Mouse (Mus musculus): ENCODE results near the gene Soga1. TPM values are rescaled to one million over a fixed set of nuclear protein-coding genes. Genes with fewer than 3 reads are reported as not detected.

The Soga1 gene
- polyA plus RNA-seq, 1 experiment, result 5.3 TPM

- peaks cover 14% of the 10 kb centered on the region for H3K4me1 ChIP-seq (ENCODE audit: control insufficient read depth, insufficient read depth, insufficient read length)
- H3K27ac ChIP-seq (ENCODE audit: insufficient read depth, low read length), result no peak overlapping the region
- no peak for DNase-seq (ENCODE audit: low read depth in 1 of 2, low spot score in 2 of 2)
- no peaks in the 10 kb centered on the region for H3K36me3 ChIP-seq (ENCODE audit: control insufficient read depth, insufficient read depth, low read length)
- WGBS, result 71% methylated on average over 3 of the region's 3 CpGs
- H3K4me3 ChIP-seq (ENCODE audit: extremely low read depth, insufficient read depth, insufficient read length), result no peak overlapping the region
- no peak for TF ChIP-seq POLR2A (IDR thresholded peaks at IDR 0.05; ENCODE audit: low read depth, low read length)
- TF ChIP-seq CTCF (IDR thresholded peaks at IDR 0.05; ENCODE audit: extremely low read depth, insufficient read depth, insufficient read length, insufficient replicate concordance), result no peak
- H3K27me3 ChIP-seq (ENCODE audit: control insufficient read depth, insufficient read depth, low read length), result peaks cover 16% of the 10 kb centered on the region
Measured at GRCm38 (mm10) chr2:157075685-157076084, 3.4 kb downstream of the Soga1 start.

DNA sequence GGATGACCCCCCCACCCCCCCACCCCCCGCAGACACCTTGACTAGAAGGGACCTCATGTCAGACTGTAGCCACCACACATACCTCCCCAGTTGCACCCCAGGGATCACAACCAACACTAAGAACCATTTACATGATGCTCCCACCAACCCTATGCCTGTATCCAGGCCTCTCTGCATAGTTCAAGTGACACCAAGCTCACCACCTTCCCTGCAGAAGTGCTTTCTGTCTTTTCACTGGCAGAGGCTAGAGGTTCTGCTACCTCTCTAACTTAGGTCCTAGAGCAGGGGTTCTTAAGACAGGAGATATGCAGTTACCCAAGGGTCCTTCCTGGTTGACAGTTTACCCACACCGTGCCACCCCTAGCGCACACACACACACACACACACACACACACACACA, 3.8 kb downstream of the Soga1 start:
- 66% methylated on average over 3 of the region's 3 CpGs for WGBS
- H3K4me3 ChIP-seq (ENCODE audit: extremely low read depth, insufficient read depth, insufficient read length), result no peak overlapping the region
- H3K27ac ChIP-seq (ENCODE audit: insufficient read depth, low read length), result no peak overlapping the region
- no peak for DNase-seq (ENCODE audit: low read depth in 1 of 2, low spot score in 2 of 2)
- peaks cover 19% of the 10 kb centered on the region for H3K4me1 ChIP-seq (ENCODE audit: control insufficient read depth, insufficient read depth, insufficient read length)
- no peaks in the 10 kb centered on the region for H3K36me3 ChIP-seq (ENCODE audit: control insufficient read depth, insufficient read depth, low read length)
- no peak for TF ChIP-seq CTCF (IDR thresholded peaks at IDR 0.05; ENCODE audit: extremely low read depth, insufficient read depth, insufficient read length, insufficient replicate concordance)
- TF ChIP-seq POLR2A (IDR thresholded peaks at IDR 0.05; ENCODE audit: low read depth, low read length), result no peak
- peaks cover 16% of the 10 kb centered on the region for H3K27me3 ChIP-seq (ENCODE audit: control insufficient read depth, insufficient read depth, low read length)

GRCm38 (mm10) chr2:157074772-157075171, 4.3 kb downstream of the Soga1 start:
- Histone ChIP-seq H3K4me3 (ENCODE audit: extremely low read depth, insufficient read depth, insufficient read length) (no peak overlapping the region), H3K36me3 (ENCODE audit: control insufficient read depth, insufficient read depth, low read length) (no peaks in the 10 kb centered on the region), H3K27me3 (ENCODE audit: control insufficient read depth, insufficient read depth, low read length) (peaks cover 16% of the 10 kb centered on the region), H3K4me1 (ENCODE audit: control insufficient read depth, insufficient read depth, insufficient read length) (peaks cover 20% of the 10 kb centered on the region), H3K27ac (ENCODE audit: insufficient read depth, low read length) (no peak overlapping the region)
- WGBS, result 83% methylated on average over 5 of the region's 5 CpGs
- DNase-seq (ENCODE audit: low read depth in 1 of 2, low spot score in 2 of 2), result no peak
- TF ChIP-seq CTCF (IDR thresholded peaks at IDR 0.05; ENCODE audit: extremely low read depth, insufficient read depth, insufficient read length, insufficient replicate concordance), result no peak
- no peak for TF ChIP-seq POLR2A (IDR thresholded peaks at IDR 0.05; ENCODE audit: low read depth, low read length)

GRCm38 (mm10) chr2:157074186-157074724, 4.8 kb downstream of the Soga1 start:
- WGBS, result 89% methylated on average over 9 of the region's 9 CpGs
- no peak for TF ChIP-seq CTCF (IDR thresholded peaks at IDR 0.05; ENCODE audit: extremely low read depth, insufficient read depth, insufficient read length, insufficient replicate concordance)
- TF ChIP-seq POLR2A (IDR thresholded peaks at IDR 0.05; ENCODE audit: low read depth, low read length), result no peak
- Histone ChIP-seq H3K36me3 (ENCODE audit: control insufficient read depth, insufficient read depth, low read length) (no peaks in the 10 kb centered on the region), H3K4me3 (ENCODE audit: extremely low read depth, insufficient read depth, insufficient read length) (no peak overlapping the region), H3K4me1 (ENCODE audit: control insufficient read depth, insufficient read depth, insufficient read length) (peaks cover 25% of the 10 kb centered on the region), H3K27me3 (ENCODE audit: control insufficient read depth, insufficient read depth, low read length) (peaks cover 13% of the 10 kb centered on the region), H3K27ac (ENCODE audit: insufficient read depth, low read length) (no peak overlapping the region)
- DNase-seq (ENCODE audit: low read depth in 1 of 2, low spot score in 2 of 2), result no peak

GRCm38 (mm10) chr2:157073378-157074052, 5.5 kb downstream of the Soga1 start:
- H3K4me1 ChIP-seq (ENCODE audit: control insufficient read depth, insufficient read depth, insufficient read length), result peaks cover 24% of the 10 kb centered on the region
- H3K27ac ChIP-seq (ENCODE audit: insufficient read depth, low read length), result no peak overlapping the region
- WGBS, result 78% methylated on average over 9 of the region's 9 CpGs
- peaks cover 6% of the 10 kb centered on the region for H3K27me3 ChIP-seq (ENCODE audit: control insufficient read depth, insufficient read depth, low read length)
- no peak overlapping the region for H3K4me3 ChIP-seq (ENCODE audit: extremely low read depth, insufficient read depth, insufficient read length)
- DNase-seq (ENCODE audit: low read depth in 1 of 2, low spot score in 2 of 2), result no peak
- TF ChIP-seq CTCF (IDR thresholded peaks at IDR 0.05; ENCODE audit: extremely low read depth, insufficient read depth, insufficient read length, insufficient replicate concordance) (no peak), POLR2A (IDR thresholded peaks at IDR 0.05; ENCODE audit: low read depth, low read length) (no peak)
- H3K36me3 ChIP-seq (ENCODE audit: control insufficient read depth, insufficient read depth, low read length), result no peaks in the 10 kb centered on the region

DNA sequence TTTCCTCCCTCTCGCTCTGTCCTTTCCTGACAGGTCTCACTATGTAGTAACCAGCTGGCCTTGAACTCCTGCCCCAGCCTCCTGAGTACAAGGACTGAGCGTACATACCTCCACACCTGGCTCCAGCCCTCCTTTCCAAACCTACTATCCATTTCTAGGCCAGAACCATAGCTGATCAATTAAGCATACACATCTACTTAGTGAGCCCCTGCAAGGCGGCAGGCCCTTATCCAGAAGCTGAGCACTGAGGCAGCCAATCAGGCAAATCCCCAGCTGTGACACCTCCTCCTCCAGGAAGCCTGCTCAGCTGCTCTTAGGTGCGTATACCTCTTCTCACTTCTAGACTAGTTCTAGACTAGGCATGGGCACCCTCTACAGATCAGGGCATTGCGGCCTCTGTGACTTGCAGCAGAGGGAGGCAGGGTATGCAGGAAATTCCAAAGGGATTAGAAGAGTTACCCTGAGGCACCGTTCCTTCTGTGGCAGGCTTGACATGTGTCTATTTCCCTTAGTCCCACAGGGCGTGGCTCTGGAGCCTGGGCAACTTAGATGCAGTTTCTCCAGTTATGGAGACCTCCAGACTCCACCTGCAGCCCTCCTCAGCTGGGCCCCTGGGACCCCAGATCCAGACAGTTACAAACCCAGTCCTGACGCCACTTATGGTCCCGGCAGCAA, 6.6 kb downstream of the Soga1 start:
- H3K36me3 ChIP-seq (ENCODE audit: control insufficient read depth, insufficient read depth, low read length), result no peaks in the 10 kb centered on the region
- H3K27ac ChIP-seq (ENCODE audit: insufficient read depth, low read length), result no peak overlapping the region
- H3K4me1 ChIP-seq (ENCODE audit: control insufficient read depth, insufficient read depth, insufficient read length), result peaks cover 18% of the 10 kb centered on the region; the same call in 1 of the 2 replicates
- no peak overlapping the region for H3K4me3 ChIP-seq (ENCODE audit: extremely low read depth, insufficient read depth, insufficient read length)
- DNase-seq (ENCODE audit: low read depth in 1 of 2, low spot score in 2 of 2), result no peak
- H3K27me3 ChIP-seq (ENCODE audit: control insufficient read depth, insufficient read depth, low read length), result no peaks in the 10 kb centered on the region
- WGBS, result 87% methylated on average over 9 of the region's 9 CpGs
- TF ChIP-seq POLR2A (IDR thresholded peaks at IDR 0.05; ENCODE audit: low read depth, low read length) (no peak), CTCF (IDR thresholded peaks at IDR 0.05; ENCODE audit: extremely low read depth, insufficient read depth, insufficient read length, insufficient replicate concordance) (no peak)

All from spleen, adult 2 months (tissue).